Mouse (Mus musculus) adrenal gland, adult 18-20 months (tissue): ENCODE results near the gene Ncdn. TPM values are rescaled to one million over a fixed set of nuclear protein-coding genes. Genes with fewer than 3 reads are reported as not detected.
A peak's percentile ranks its signal among the peaks of the same experiment; 100 is the strongest.

Experiments used
- DNase-seq, 2 experiments: peaks; one replicate each; pipeline ENCODE4 v3.0.0; 2021 to 2022; ENCODE audit warnings: low spot score in 2 of 2
- total RNA-seq, 2 experiments: library from RNA; stranded (reverse); gene quantifications; 1 replicate in 1 of 2; 2 replicates in 1 of 2; pipeline ENCODE4 v1.2.3; 2021

The Ncdn gene
- total RNA-seq, 2 experiments from 2014 or later, result 32.6 to 34.3 TPM

DNA sequence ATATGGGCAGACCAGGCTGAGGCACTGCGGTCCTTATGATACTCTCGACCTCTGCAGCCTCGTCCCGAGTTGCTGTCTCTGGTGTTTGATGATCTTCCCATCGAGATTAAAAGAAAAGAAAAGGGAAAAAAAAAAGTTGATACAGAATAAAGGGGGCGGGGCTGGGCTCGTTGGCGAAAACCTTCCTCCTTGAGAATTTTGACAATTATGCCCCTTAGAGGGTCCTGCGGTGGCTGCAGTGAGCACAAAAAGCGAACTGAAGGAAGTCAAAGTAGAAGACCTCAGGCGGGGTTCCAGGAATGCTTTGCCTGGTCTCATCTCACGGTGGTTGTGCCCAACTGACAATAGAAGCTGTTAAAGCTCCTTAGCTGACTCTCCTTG is 983 bp upstream of the Ncdn start:
- no peak for DNase-seq

DNA sequence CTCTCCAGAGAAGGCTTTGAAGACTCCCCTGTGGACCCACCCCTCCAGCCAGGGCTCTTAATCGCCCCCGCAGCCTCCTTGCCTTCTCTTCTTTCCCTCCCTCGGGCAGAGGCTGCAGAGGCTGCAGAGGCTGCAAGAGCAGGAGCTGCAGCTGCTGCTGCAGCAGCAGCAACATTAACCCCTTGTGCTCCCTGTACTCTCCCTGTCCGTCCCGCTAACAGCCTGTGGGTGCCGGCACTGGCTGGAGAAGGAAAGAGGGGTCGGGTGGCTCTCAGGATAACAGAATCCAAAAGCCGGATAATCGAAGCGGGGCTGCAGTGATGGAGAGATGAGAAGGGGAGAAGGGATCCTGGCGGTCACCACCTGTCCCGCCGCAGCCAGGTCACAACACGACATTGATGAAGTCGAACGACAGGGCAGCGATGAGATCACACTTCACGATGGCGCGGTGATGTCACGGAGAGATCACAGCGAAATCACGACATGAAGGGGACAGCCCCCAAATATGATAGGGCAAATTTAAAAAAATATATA is 563 bp downstream of the Ncdn start:
- no peak for DNase-seq

DNA sequence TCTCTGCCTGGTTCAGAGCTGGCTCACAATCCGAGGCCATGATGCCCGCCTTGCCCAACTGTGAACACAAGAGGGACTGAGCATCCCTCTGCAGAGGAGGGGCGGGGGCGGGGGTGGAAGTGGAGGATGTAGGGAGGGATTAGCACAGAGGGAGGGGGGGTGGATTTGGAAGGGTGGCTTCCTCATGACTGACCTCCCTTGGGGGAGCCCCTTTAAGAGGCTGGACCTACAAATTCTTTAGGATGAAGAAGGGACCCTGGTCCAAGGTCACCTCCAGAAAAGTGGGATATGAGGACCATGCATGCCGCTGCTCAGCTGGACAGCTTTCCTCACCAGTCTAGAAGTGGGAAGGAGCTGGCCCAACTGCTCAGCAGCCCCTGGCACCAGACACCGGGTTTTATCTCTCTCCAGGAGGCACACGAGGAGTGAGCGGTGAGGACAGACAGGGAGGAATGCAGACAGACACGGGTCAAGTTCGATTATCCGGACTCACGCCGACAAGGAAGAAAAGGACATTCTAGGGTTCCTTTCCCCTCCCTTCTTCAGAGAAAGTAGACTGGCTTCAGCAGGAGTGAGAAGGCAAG is 1.1 kb downstream of the Ncdn start:
- DNase-seq, result no peak

- DNase-seq, result no peak
Observed at GRCm38 (mm10) chr4:126751556-126752023, 1.6 kb downstream of the Ncdn start.

GRCm38 (mm10) chr4:126750863-126751555 is 2.2 kb downstream of the Ncdn start:
- DNase-seq, result no peak

GRCm38 (mm10) chr4:126750046-126750683 is 3.1 kb downstream of the Ncdn start:
- DNase-seq, result peak in 1 of 2 experiments; percentile 50

DNA sequence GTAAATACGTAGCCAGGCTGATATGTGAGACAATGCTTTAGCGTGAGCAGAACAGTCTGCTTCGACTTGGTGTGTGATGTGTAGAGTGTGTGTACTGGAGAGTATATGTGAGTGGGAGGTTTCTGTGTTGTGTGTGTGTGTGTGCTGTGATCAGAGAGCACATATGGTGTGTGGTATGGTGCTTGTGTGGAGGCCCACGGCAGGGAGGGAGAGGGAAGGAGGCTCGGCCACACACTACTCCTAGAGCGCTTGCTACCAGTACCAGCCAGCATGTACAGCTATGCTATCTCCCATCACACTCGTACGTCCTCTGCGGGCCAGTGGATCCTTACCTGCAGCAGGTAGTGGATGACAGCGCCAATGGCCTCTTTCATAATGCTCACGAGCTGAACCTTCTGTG is 3.7 kb downstream of the Ncdn start:
- DNase-seq, result no peak

GRCm38 (mm10) chr4:126748381-126748780 is 4.9 kb downstream of the Ncdn start:
- no peak for DNase-seq

- DNase-seq, result no peak
Observed at GRCm38 (mm10) chr4:126746194-126746840, 6.9 kb downstream of the Ncdn start.

- peak in 1 of 2 experiments; percentile 60 for DNase-seq
Observed at GRCm38 (mm10) chr4:126745506-126746193, 7.6 kb downstream of the Ncdn start.

GRCm38 (mm10) chr4:126744831-126745230 is 8.4 kb downstream of the Ncdn start:
- DNase-seq, result no peak

- DNase-seq, result no peak
Observed at GRCm38 (mm10) chr4:126743713-126744112, 9.5 kb downstream of the Ncdn start.

DNA sequence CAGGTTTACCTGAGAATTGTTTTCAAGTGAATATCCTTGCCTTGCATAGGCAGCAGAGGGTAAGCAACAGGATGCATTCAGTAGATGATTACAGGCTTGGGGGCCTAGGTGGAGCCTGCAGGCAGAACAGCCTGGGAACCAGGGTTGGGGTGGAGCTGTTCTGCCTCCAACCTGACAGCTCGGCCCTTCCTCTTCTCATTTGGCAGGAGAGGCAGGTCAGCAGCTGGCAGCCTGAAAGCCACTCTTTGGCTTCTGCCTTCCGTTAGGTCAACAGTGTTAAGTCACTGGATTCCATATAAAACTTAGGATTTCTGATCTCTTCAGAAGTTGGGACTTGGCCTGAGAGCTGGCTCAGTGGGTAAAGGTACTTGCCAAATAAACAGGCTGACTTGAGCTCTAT is 10.3 kb downstream of the Ncdn start:
- DNase-seq, result no peak

- DNase-seq, result peak; percentile 75 to 76
Observed at GRCm38 (mm10) chr4:126741448-126741847, 11.8 kb downstream of the Ncdn start.

DNA sequence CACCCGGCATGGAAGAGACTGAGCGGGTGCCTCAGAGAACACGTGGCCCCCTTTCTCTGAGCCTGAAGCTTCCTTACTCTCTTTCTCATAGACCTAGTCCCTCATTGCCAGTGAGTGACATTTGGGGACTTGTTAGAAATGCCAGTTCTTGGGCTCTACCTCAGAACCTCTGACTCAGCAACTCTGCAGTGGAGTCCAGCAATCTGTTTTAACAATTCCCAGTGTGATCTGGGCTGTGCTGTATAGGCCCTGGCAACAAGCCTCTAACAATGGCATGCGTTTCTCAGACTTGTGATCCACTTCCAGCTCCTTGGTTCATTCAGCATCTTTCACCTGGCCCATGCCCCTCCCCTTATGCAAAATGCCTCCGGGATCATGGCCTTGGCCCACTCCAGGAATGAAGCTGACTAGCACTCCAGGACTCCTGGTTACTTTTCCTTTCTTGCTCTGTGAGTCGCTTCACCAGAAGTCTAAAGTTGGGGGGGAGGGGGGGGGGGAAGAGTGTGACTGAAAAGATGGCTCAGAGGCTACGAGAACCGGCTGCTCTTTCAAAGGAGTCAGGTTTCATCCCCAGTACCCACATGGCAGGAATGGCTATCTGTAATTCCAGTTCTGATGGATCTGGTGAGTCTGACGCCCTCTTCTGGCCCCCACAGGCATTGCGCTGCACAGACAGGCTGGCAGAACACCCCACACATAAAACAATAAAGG is 13.1 kb downstream of the Ncdn start:
- DNase-seq, result no peak

DNA sequence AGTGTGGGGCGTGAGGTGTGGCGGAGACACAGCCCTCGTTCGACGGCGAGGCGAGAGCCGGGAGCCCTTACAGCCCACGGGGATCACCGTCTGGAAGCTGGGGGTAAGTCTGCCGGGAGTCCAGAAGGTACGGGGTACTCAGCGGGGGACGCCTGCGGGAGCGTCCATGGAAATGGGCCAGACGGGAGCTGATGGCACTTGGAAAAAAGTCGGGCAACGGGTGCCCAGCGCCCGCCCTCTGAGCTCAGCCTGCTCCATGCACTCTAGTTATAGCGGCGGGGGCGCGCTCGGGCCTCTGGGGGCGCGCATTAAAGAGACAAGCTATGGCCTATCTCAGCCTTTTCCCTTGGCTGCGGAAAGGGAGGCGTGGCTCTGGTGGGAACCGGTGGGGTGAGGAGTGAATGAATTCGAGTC is 17.2 kb downstream of the Ncdn start, which contains the start of gene Tfap2e:
Gene Tfap2e (minus strand): TSS at position 240 of the 414 bp plus-strand sequence.
- DNase-seq, result no peak

GRCm38 (mm10) chr4:126735382-126736000 is 17.7 kb downstream of the Ncdn start:
- no peak for DNase-seq

DNA sequence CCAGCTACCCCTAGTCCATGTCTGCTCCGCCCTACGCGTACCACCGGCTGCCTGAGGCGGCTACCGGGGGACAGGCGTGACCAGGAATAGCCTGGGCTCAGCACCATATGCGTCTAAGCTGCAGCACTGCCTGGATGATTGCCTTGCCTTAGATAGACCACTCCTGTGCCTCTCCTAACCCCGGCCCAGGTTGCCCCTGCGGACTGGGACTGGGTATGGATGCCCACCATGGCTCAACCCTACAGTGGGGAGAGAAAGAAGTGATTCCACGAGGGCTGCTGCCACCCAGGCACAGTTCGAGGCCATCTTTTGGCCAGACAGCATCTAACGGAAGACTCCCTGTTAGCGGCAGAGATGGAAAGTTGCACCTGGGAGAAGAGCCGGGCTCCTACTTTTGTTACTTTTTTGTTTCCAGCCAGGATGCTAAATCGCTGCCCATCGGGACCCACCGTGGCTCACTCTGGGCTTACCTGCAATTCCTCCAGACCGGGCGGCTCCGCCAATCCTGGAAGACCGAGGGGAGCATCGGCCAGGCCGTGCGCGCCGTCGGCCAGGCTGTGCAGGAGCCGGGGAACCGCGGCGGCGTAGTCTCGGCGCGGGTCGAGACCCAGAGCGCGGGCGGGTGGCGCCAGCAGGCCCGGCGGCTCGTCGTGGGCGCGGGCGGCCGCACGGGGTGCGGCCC is 18.4 kb downstream of the Ncdn start:
- no peak for DNase-seq

- no peak for DNase-seq
Observed at GRCm38 (mm10) chr4:126734001-126734603, 19.1 kb downstream of the Ncdn start.
